Mouse (Mus musculus) intestine, postnatal 0 days (tissue): ENCODE measurements around the gene Tacc3. TPM values are rescaled to one million over a fixed set of nuclear protein-coding genes. Genes with fewer than 3 reads are reported as not detected.

Experiments used
- ATAC-seq: fragments of 200-750 bp; cut with Nextera tagmentation; 2 replicates; pipeline ENCODE4 v1.8.0; 2017; ENCODE audit warnings: mild to moderate bottlenecking, moderate TSS enrichment, moderate library complexity
- H3K27ac ChIP-seq: fragments of 300-500 bp; sonication (generic); 2 replicates; pipeline ENCODE4 v1.5.1; 2014; ENCODE audit warnings: mild to moderate bottlenecking, low read depth, low read length, moderate library complexity
- H3K27me3 ChIP-seq: fragments of 300-500 bp; sonication (generic); replicated peaks from 2 replicates; pipeline ENCODE4 v1.6.1; 2014; ENCODE audit warnings: low read length, mixed read lengths; ENCODE audit not compliant: control insufficient read depth, insufficient read depth
- H3K36me3 ChIP-seq: fragments of 300-500 bp; sonication (generic); 2 replicates; pipeline ENCODE4 v1.6.1; 2014; ENCODE audit warnings: mild to moderate bottlenecking, moderate library complexity; ENCODE audit not compliant: control insufficient read depth, insufficient read depth
- H3K4me1 ChIP-seq: fragments of 300-500 bp; sonication (generic); replicated peaks from 2 replicates; pipeline ENCODE4 v1.6.1; 2014; ENCODE audit warnings: antibody characterized with exemption, low read length, mixed read lengths; ENCODE audit not compliant: control insufficient read depth, insufficient read depth
- H3K4me2 ChIP-seq: fragments of 300-500 bp; sonication (generic); replicated peaks from 2 replicates; pipeline ENCODE4 v1.6.1; 2014; ENCODE audit warnings: low read depth, mild to moderate bottlenecking, moderate library complexity
- H3K4me3 ChIP-seq: fragments of 300-500 bp; sonication (generic); 2 replicates; pipeline ENCODE4 v1.5.1; 2014; ENCODE audit warnings: low read depth, low read length
- H3K9ac ChIP-seq: fragments of 300-500 bp; sonication (generic); 2 replicates; pipeline ENCODE4 v1.6.1; 2014; ENCODE audit warnings: mild to moderate bottlenecking, low read depth, low read length
- H3K9me3 ChIP-seq: fragments of 300-500 bp; sonication (generic); 2 replicates; pipeline ENCODE4 v1.6.1; 2016; ENCODE audit warnings: mixed run types; ENCODE audit not compliant: control insufficient read depth
- CTCF ChIP-seq: sonication (generic); IDR thresholded peaks from 2 replicates; pipeline ENCODE4 v1.5.1; 2016; ENCODE audit warnings: low read depth, mild to moderate bottlenecking, control low read depth, antibody characterized with exemption, moderate library complexity
- WGBS: fragments of 180-500 bp; shearing (Covaris S2); extraction: QIAGEN DNeasy Blood & Tissue Kit; methylation state at CpG from one replicate; pipeline ENCODE4 v1.1.7; 2014; 5-methylcytosine and 5-hydroxymethylcytosine counted together
- polyA plus RNA-seq: library from polyadenylated mRNA; unstranded; fragments of >200 nt; fragmentation: Nextera tagmentation; extraction: Ambion mirVana; gene quantifications from 2 replicates; pipeline ENCODE4 v1.2.1, GENCODE M21; 2015

Gene Tacc3
- polyA plus RNA-seq, 1 experiment from 2014 or later, result 39.3 TPM

GRCm38 (mm10) chr5:33635361-33635760, 22.6 kb upstream of the Tacc3 start:
- Histone ChIP-seq H3K4me1 (no peaks in the 10 kb centered on the region), H3K4me3 (no peak overlapping the region), H3K27ac (no peak overlapping the region), H3K4me2 (no peak overlapping the region), H3K9ac (no peak overlapping the region), H3K27me3 (no peaks in the 10 kb centered on the region), H3K9me3 (no peaks in the 10 kb centered on the region), H3K36me3 (peaks cover 19% of the 10 kb centered on the region; the same call in 1 of the 2 replicates)
- no peak for TF ChIP-seq CTCF
- 81% methylated on average over 3 of the region's 3 CpGs for WGBS
- ATAC-seq, result no peak

- H3K4me2 ChIP-seq, result no peak overlapping the region
- H3K27ac ChIP-seq, result no peak overlapping the region
- 77% methylated on average over 3 of the region's 3 CpGs for WGBS
- H3K27me3 ChIP-seq, result no peaks in the 10 kb centered on the region
- H3K36me3 ChIP-seq, result peaks cover 40% of the 10 kb centered on the region
- no peaks in the 10 kb centered on the region for H3K4me1 ChIP-seq
- TF ChIP-seq CTCF, result no peak
- ATAC-seq, result no peak
- no peak overlapping the region for H3K4me3 ChIP-seq
- H3K9me3 ChIP-seq, result no peaks in the 10 kb centered on the region
- no peak overlapping the region for H3K9ac ChIP-seq
Measured at GRCm38 (mm10) chr5:33637606-33638350, 20.1 kb upstream of the Tacc3 start.

- TF ChIP-seq CTCF, result no peak
- Histone ChIP-seq H3K27ac (0 out of 2 replicates have a peak overlapping the region, but pooled peaks have one; percentile 50), H3K36me3 (peaks cover 50% of the 10 kb centered on the region), H3K4me3 (no peak overlapping the region), H3K4me1 (no peaks in the 10 kb centered on the region), H3K9ac (no peak overlapping the region), H3K27me3 (no peaks in the 10 kb centered on the region), H3K4me2 (no peak overlapping the region), H3K9me3 (no peaks in the 10 kb centered on the region)
- 50% methylated on average over 4 of the region's 4 CpGs for WGBS
- ATAC-seq, result no peak
Measured at GRCm38 (mm10) chr5:33638826-33639225, 19.1 kb upstream of the Tacc3 start.

GRCm38 (mm10) chr5:33640652-33641051, 17.3 kb upstream of the Tacc3 start:
- no peaks in the 10 kb centered on the region for H3K27me3 ChIP-seq
- 29% methylated on average over 3 of the region's 3 CpGs for WGBS
- H3K9me3 ChIP-seq, result no peaks in the 10 kb centered on the region
- H3K9ac ChIP-seq, result no peak overlapping the region
- H3K4me2 ChIP-seq, result no peak overlapping the region
- peaks cover 67% of the 10 kb centered on the region for H3K36me3 ChIP-seq
- no peak overlapping the region for H3K27ac ChIP-seq
- no peak overlapping the region for H3K4me3 ChIP-seq
- TF ChIP-seq CTCF, result peak; percentile 79
- H3K4me1 ChIP-seq, result no peaks in the 10 kb centered on the region
- no peak for ATAC-seq

- Histone ChIP-seq H3K4me1 (no peaks in the 10 kb centered on the region), H3K9me3 (no peaks in the 10 kb centered on the region), H3K27ac (0 out of 2 replicates have a peak overlapping the region, but pooled peaks have one; percentile 92), H3K27me3 (no peaks in the 10 kb centered on the region), H3K9ac (peak overlapping the region; percentile 60; the same call in 1 of the 2 replicates), H3K36me3 (peaks cover 39% of the 10 kb centered on the region), H3K4me3 (peak overlapping the region; percentile 72), H3K4me2 (peak overlapping the region; percentile 74)
- no peak for ATAC-seq
- WGBS, result 11% methylated on average over 2 of the region's 2 CpGs
- TF ChIP-seq CTCF, result no peak
Measured at GRCm38 (mm10) chr5:33651017-33651416, 6.9 kb upstream of the Tacc3 start.

GRCm38 (mm10) chr5:33651541-33651920, 6.4 kb upstream of the Tacc3 start:
- peak overlapping the region; percentile 74 for H3K4me2 ChIP-seq
- no peaks in the 10 kb centered on the region for H3K27me3 ChIP-seq
- ATAC-seq, result no peak
- no peaks in the 10 kb centered on the region for H3K9me3 ChIP-seq
- WGBS, result 0% methylated on average over 11 of the region's 11 CpGs
- peak; percentile 19; the same call in 1 of the 2 replicates for TF ChIP-seq CTCF
- H3K36me3 ChIP-seq, result peaks cover 34% of the 10 kb centered on the region
- peak overlapping the region; percentile 72 for H3K4me3 ChIP-seq
- peak overlapping the region; percentile 60 for H3K9ac ChIP-seq
- 0 out of 2 replicates have a peak, but pooled peaks cover 5% of the 10 kb centered on the region for H3K4me1 ChIP-seq
- H3K27ac ChIP-seq, result peak overlapping the region; percentile 92
